Mouse (Mus musculus) embryo, embryonic 11.5 days (tissue): ENCODE results near the gene Cyb5r3.
A peak's percentile ranks its signal among the peaks of the same experiment; 100 is the strongest.

Experiments used
- DNase-seq: peaks from one replicate; pipeline ENCODE4 v3.0.0-alpha.2; 2012; ENCODE audit warnings: low read depth, low spot score

Gene Cyb5r3

DNA sequence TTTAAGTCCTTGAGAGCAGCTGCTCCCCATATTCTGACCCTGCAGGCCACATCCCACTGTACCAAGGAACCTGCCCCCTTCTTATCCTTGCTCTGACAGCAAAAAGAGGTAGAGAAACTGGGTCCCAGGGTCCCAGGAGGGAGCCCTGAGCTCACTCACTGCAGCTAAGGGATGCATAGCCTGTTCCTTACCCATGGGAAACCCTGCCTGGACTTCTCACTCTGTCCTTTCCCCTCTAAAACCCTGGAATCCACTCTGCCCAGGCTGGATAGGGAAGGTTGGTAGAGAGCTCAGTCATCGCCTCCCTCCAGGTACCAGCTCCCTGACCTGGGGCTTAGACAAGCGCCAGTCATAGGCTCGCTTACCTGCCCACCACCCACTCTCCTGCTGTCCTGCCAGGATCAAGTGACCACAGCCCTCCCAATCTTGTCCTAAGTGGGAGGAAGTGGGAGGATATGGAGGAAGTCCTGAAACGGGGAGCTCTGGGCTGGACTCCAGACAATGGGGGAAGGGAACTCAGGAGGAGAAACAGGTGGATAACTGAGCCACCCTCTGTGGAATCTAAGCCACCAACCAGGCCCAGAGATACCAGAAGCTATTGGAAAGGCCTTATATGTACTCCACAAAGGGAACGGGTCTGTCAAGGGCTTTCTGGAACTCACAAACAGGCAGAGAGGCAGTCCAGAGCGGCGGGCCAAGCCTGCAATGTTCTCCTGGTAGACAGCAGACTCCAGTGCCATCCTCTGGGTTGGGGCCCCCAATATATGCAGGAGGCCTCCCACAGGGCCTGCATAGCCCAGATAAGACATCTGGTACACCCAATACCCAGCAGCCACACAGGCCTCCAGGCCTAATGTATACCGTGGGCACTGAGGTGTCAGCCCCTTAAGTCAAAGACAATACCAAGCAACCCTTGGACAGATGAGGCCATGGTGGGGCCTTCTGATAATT, 2.3 kb downstream of the Cyb5r3 start:
- DNase-seq: no peak

DNA sequence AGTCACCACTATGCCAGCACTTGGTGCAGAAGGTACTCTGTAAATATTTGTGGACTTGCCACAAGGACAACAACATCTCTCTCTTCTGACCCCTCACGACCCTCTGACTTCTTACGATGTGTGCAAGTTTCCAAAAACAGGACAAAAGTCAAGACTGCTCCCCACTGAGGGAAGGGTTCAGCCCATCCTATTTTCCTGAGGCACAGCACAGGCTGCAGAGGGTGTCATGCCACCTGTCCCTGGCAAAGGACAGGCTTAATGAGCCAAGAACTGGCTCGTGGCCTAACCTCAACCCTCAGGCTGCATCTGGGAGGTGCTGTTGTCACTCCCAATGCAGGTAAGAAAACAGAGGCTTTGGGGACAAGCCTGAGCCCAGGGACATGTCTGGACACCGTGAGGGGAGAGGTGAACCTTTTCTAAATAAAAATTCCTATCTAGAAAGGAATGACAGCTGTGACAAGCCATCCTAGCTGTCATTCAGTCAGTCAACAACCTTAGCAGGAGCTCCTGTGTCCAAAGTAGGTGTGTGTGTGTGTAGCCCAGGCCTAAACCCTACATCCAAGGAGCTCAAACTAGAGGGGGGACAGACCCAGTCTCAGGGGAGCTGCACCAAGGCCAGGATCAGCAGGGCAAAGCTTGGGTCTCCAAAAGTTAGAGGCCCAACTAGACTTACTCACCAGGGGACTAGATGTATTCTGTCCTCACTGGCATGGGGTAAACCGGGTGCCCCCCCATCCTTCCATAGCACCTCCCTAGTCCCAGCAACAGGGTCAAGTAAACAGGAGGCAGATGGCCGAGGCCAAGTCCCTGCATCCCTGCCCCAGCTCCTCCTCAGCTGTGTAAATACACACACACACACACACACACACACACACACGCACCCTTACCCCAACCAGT, 3.3 kb downstream of the Cyb5r3 start:
- no peak for DNase-seq

DNA sequence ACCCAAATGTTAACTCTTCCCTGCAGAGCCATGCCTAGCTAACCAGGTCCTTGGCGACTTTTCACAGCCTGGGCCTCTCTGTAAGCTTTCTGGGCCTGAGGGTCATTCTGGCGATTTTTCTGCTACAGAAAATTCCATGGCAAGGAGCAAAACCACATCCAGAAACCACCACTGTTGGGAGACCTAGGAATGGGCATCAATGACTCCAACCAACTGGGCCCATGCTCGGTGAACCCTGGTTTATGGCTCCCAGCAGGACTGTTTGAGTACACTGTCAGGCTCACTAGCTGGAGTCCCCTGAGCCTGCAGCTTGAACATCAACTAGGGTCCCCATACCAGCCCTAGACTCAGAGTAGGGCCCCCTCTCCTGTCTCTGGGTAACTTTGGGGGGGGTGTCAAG, 4.1 kb downstream of the Cyb5r3 start:
- DNase-seq: no peak

DNA sequence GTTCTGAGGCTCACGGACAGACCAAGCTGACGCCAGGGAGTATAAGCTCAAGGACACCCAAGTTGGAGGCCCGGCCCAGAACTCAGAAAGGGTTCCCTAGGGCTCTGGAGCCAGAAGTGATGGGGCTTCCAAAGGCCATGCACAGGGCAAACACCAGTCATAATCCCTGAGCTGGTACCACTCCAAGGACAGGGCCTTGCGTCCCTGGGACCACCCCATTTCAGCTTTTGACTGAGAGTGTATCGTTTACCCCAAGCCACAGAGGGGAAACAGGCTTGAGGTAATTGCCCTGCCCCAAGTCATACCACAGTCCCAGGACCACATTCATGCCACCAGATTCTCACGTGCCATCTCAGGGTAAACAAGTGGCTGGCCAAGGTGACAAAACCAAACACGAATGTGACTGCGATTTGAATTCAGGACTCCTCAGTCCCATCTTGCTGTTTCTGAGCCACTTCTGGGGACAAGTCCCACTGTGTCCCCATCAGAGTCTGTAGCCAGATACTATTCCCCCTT, 4.8 kb downstream of the Cyb5r3 start:
- DNase-seq: no peak

DNA sequence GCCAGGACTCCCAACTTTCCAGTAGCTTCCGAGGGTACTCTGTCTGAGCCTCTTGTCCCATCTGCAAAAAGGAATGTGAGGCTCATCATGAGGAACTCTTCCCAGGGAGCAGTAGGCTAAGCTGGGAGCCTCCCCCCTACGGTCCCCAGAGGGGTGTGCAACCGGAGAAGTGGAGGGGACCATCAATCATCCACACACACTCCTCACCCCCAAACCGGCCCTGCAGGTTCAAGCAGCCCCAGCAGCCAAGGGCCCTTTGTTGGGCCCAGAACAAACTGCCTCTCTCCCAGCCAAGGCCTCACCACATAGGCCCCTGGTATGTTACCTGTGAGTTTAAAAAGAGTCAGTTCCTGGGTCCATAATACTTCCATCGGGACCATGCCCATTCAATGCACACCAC, 5.3 kb downstream of the Cyb5r3 start:
- DNase-seq: no peak

DNA sequence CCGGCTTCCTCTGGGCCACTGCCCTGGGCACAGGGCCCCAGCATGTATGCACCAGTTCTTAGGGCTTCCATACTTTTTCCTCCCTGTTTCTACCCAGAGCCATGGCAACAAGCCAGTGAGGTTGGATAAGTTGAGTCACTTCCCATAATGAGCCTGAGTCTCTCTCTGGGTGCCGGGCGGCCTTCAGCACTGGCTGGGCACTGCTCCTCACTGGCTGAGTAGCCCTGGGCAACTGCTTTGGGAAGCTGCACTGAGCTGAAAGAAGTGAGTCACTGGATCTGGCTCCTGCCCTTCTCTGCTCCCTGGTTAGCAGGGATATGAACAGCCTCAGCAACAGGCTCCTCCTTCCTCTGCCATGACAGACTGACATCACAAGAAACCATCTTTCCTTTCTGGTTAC, 5.8 kb downstream of the Cyb5r3 start:
- DNase-seq: no peak

DNA sequence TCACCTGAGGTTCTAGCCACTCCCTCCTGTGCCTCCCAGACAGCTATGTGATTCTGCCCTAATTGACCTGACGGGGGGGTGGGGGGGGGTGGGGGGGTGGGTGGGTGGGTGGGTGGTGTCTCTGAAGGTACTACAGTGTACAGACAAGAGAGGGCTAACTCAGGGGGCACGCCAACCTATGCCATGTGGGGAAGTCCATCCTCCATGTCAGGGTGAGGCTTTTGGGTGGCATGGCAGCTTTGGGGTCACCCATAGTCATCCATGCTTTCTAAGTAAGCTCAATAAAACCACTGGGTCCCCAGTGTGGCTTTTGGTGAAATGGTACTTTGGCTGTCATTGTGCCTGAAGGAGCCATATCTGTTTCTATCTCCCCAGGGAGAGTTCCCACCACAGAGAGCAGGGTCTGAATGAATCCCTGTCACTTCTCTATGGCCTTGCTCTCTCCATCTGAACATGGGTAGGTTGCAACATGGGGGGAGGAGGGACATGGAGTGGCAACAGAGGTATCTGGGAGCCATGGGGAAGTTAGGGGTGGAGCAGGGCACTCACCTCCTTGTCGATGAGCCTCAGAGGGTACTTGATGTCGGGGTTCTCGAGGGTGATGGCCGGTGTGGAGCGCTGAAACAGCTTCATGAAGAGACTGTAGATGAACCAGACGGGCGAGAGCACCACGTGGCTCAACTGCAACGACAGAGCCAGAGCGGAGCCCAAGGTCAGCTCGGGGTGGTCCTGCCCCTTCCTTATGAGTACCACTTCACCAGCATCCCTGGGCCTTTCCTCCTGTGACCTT, 6.7 kb downstream of the Cyb5r3 start:
- no peak for DNase-seq

DNA sequence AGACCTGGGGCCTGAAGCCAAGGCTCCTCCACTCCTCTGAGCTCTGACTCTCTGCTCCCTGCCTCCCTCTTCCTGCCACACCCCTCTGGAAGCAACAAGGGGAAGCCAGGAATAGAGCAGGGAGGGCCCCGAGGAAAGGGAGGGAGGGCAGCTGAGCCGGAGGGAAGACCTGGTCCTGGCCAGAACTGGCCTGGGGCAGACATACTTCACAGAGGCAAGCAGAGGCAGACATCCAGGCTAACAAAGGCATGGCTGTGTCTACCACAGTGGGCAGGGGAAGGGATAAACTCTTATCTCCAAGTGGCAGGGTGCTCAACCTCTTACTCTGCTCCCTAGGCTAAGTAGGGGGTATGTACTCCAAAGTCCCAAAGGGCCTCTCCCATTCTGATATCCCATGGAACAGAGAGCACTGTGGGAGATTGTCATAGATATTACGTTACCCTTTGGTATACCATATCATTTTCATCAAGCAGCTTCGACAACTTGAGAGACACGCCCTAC, 7.4 kb downstream of the Cyb5r3 start:
- DNase-seq: no peak

DNA sequence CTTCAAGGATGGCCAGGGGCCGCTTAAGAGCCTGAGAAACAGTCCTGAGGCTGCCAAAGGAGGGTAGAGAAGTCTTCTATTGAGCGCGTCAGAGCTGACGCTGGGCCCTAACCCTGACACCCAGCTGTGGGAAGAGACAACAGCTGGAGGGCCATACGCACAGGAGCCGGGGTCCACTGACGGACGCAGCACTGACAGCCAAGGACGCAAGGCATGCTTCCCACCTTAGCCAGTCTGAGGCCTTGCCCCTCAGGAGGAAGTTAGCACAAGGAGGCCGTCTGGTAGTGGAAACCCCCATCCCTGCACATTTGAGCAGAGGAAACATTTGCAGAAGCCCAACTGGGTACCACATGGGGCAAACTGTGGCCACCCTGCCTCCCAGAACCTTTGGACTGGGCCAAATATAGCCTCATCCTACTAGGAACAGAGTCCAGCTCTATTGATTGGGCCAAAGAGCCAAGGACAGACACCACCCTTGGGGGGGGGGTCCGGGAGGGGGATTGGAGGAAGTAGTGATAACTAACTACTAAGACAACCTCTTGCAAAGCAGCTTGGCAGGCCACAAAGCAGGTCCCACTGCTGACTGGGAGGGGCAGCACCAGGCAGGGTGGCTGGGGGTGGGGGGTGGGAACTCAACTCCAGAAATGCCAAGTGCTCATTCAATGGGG, 9.4 kb downstream of the Cyb5r3 start:
- DNase-seq: no peak

DNA sequence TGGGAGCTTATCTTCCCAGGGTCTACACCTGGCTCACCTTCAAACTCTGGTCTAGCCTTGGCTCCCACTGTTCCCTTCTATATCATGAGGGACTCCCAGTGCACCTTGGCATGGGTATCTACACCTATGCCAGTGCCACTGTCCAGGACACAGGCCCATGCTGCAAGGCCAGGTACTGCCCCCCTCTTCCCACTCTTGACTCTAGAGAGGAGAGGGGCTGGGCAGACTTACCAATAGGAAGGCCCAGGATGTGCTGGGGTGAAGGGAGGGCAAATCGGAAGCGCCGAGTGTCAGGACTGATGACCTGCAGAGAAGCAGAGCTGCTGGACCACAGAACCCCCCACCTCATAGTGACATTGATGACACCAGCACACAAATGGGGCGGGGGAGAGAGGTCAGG, 10.4 kb downstream of the Cyb5r3 start:
- no peak for DNase-seq

DNA sequence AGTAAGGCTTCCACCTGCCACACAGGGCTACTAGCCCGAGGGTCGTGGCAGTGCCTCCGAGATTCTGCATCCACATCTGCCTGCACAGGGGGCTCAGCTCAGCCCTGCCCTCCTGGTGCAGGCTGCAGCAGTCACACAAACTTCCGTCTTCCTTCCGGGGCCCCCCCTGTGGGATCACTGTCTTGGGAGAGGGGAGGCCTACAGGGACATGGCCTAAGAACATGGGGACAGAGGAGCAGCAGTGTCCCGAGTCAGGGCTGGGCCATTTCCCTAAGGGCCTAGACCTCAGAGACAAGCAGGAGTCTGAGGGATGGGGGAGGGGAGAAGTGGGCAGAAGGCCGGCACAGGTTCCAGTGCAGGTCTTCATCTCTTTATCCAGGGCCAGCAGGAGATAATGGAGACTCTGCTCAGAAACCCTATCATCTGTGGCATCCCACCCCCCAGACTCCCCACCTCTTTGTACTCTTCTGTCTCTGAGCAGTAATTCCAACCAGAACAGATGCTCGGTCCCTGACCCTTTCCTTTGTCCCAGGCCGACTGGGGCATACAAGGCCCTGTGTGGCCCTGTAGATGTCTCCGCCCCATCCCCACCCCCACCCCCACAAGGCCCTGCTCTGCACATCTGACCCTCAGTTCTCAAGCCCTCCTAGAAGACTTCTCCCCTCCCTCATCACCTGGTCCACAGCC, 11.2 kb downstream of the Cyb5r3 start:
- DNase-seq: no peak

DNA sequence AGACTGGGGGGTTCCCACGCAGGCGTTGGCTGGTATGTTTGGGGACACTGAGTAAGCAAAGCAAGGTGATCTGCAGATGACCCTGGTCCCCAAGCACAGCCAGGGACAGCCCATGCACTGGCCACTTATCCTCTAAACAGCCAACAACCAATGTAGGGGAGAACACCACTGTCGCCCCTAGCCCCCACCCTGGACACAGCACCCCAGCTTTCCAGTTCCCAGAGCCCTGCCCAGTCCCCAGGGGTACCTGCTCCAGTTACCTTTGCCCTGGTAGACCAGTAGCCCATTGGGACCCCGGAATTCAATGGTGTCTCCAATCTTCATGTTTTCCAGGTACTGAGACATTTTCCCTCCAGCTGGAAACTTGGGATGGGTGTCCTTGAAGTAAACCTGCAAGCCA, 11.8 kb downstream of the Cyb5r3 start:
- no peak for DNase-seq

DNA sequence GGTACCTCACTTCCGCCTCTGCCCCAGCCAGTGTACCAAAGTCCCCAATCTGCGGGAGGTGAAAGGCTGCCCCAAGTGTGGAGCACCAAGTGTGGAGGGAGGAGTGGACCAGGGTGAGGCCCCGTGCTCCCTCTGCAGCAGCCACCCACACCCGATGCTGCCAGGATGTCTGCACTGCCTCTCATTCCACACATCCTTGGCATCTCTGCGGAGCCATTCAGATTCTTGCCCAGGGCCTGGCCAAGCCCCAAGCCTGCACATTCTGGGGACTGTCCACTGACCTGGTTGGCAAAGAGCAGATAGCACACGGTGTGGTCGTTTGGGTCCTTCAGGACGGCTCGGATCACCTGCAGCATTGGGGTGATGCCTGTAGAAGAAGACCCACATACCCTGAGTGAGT, 12.6 kb downstream of the Cyb5r3 start:
- no peak for DNase-seq

DNA sequence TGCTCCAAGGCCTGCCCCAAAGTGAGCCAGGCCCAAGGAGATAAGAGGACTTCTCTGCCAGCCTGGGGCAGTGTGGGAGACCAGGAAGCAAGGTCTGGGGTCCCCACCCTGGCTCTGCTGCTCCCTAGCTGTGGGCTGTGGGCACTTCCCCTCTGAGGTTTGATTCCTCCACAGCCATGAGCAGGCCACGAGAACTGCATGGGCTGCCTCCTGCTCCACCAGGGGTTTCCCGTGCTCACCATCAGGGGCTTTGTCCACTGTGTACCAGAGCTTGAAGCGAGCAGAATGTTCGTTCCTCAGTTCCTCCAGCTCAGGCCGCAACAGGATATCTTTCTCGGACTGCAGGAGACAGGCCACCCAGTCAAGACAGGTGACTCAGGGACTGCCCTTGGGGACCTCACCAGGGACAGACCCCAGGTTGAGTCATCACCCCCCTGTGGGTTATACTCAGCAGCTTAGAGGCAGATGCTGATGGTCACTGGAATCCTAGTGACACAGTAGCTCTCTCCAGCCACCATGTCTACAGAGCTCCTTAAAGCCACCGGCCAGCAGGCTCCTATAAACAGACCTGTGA, 13.7 kb downstream of the Cyb5r3 start:
- DNase-seq: no peak

DNA sequence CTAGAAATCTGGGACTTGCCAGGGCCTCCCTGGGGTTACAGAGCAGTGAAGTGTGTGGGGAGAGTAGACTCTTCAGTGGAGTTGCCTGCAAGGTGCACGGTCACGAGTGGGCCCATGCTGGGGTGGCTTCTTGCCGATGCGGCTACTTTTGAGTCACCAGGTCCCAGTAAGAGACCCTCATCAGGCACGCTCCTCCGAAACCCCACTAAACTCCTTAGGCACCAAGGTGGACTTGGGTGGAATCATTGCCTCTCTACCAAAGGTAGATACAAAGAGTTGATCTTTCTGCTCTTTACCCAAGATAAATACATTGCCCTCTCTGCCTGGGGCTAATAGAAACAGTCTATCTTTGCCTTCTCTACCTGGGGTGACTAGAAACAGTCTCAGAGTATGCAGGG, 14.7 kb downstream of the Cyb5r3 start:
- no peak for DNase-seq

DNA sequence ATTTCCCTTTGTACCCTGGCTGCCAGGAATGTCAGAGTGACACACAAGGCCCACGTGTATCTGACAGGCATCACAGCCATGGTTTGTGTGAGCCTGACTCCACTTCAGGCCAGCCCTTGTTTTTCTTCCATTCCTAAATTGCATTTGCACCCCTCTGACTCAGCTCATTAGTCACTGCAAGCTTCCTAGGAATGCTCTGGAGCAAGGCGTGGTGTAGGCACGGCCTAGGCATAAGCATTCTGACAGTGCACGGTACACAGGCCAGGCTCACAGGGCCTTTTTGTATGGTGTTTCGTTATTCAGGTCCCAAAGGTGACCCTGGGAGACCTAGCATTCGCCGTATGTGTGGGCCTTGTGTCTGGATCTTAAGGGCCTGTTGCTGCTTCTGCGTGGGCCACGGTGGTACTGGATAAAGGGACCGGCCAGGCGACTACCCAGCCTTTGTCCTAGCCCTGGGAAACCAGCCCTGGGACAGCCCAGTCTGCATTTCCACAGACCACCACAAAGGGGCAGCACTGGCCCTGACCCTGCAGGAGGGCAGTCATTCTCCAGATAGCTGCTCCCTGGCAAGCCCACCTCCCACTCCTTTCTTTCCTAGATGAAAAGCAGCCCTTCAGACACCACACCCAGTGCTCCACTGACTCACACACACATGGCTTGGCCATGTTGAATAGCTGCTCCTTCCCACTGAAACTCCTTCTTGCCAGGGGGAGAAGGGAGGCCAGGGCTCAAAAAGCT, 15.3 kb downstream of the Cyb5r3 start:
- peak; percentile 36 for DNase-seq

DNA sequence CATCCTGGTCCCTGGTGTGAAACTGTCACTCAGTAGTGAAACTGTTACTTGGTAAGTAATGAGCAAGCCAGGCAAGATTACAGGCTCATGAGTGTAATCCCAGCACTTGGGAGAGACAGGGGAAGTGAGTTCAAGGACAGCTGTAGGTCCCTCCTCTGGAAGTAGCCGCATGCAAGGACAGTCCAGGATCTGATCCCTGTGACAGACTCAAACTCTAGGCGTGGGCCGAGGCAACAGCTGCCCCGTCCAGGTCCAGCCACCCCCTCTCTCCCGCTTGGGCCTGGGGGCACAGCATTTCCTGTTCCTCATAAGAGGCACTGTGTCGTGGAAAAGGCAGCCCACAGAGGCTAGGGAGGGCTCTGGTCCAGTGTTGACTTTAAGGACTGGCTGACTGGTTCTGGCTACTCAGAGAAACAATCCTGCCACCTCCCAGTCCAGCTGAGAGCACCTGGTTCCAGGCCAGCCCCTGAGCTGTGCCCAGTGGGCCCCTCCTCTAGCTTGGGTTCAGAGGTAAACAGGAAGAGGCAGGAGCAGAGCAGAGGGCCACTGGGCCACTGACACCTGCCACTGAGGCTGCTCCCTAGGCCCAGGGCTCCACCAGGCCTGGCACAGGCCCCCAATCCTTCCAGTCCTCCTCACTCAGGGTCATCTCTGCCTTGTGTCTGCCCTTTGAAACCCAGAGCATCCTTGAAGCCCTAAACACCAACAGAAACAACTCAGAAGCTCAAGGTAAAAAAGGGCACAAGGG, 16.5 kb downstream of the Cyb5r3 start:
- no peak for DNase-seq

DNA sequence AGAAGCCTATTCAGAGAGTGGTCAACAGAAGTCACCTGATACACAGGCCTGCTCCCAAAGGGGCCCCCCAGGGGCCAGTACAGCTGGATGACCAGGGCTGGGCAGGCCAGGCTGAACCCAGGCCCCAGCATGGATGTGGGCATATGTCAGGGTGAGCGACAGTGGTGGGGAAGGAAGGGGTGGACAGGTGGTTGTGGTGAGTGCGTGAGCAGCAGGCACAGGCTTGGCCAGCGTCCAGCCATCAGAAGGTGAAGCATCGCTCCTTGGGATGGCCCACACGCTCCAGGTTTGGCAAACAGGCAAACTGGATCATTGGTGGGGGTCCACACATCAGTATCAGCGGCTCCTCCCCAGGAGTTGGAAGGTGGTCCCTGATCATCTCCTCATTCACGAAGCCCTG, 18.1 kb downstream of the Cyb5r3 start:
- no peak for DNase-seq
